Mouse (Mus musculus): ENCODE results near the gene Pnrc2. TPM values are rescaled to one million over a fixed set of nuclear protein-coding genes. Genes with fewer than 3 reads are reported as not detected.

Gene Pnrc2
- polyA plus RNA-seq, 1 experiment from 2014 or later: 122 TPM

GRCm38 (mm10) chr4:135857597-135858186, 16.0 kb downstream of the Pnrc2 start:
- H3K9me3 ChIP-seq (ENCODE audit: control insufficient read depth, low read length): no peaks in the 10 kb centered on the region
- ATAC-seq (ENCODE audit: low FRiP score, low TSS enrichment): no peak
- no peak for DNase-seq
- peaks cover 36% of the 10 kb centered on the region for H3K4me1 ChIP-seq (ENCODE audit: control insufficient read depth, insufficient read depth, low read length)
- peak overlapping the region; percentile 90; the same call in 1 of the 2 replicates for H3K9ac ChIP-seq (replicated peaks; ENCODE audit: low read length)
- no peaks in the 10 kb centered on the region for H3K27me3 ChIP-seq (ENCODE audit: control insufficient read depth, insufficient read depth, low read length)
- H3K36me3 ChIP-seq (ENCODE audit: control insufficient read depth, insufficient read depth, low read length): peaks cover 7% of the 10 kb centered on the region; the same call in 1 of the 2 replicates
- WGBS: 3% methylated on average over 7 of the region's 7 CpGs
- H3K27ac ChIP-seq (replicated peaks; ENCODE audit: low read depth, low read length): no peak overlapping the region
- H3K4me3 ChIP-seq (replicated peaks; ENCODE audit: low read depth, low read length): peak overlapping the region; percentile 92
- H3K4me2 ChIP-seq (ENCODE audit: low read length): peak overlapping the region; percentile 69

- WGBS: under 1% methylated on average over 91 of the region's 91 CpGs
- H3K9ac ChIP-seq (replicated peaks; ENCODE audit: low read length): peak overlapping the region; percentile 90
- ATAC-seq (ENCODE audit: low FRiP score, low TSS enrichment) (peak; percentile 80), DNase-seq (peak; percentile 81)
- H3K4me2 ChIP-seq (ENCODE audit: low read length): peak overlapping the region; percentile 69
- H3K27ac ChIP-seq (replicated peaks; ENCODE audit: low read depth, low read length): peak overlapping the region; percentile 99
- H3K4me1 ChIP-seq (ENCODE audit: control insufficient read depth, insufficient read depth, low read length): peaks cover 36% of the 10 kb centered on the region
- H3K27me3 ChIP-seq (ENCODE audit: control insufficient read depth, insufficient read depth, low read length): no peaks in the 10 kb centered on the region
- H3K9me3 ChIP-seq (ENCODE audit: control insufficient read depth, low read length): no peaks in the 10 kb centered on the region
- H3K4me3 ChIP-seq (replicated peaks; ENCODE audit: low read depth, low read length): peak overlapping the region; percentile 92
- H3K36me3 ChIP-seq (ENCODE audit: control insufficient read depth, insufficient read depth, low read length): no peaks in the 10 kb centered on the region
These were observed 17.2 kb downstream of the Pnrc2 start for GRCm38 (mm10) chr4:135856223-135857091.

DNA sequence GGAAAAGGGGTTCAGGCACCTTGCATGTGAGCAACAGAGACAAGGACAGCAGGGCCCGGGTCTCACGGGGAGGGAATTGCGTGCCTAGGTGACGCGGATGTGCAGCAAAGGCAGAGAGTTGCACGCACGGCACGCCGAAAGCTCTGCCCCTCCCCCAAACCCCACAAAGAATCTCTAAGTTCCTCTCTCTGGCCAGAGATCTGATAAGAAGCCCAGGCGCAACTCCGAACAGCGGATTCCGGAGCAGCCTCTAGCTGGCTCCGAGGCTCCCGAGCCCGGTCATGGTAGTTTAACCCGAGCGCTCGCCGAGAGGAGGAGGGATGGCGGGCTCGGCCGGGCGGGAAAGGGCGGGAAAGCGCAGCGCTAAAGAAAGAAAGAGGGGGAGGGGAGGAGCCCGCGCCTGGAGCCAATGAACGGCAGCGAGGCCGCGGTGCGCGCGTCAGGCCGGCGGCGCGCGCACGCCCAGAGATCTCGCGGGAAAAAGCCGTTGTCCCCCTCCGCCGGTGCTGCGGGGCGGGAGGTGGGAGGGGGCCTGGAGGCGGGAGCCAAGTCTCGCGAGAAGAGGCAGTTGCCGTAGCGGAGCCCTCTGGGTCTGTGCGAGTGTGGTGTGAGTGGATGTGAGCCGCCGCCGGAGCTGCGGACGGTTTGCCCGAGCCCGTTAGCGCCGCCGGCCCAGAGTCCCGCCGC, 18.0 kb downstream of the Pnrc2 start, which contains the start of gene Srsf10:
Gene Srsf10, plus strand, starts transcription at position 212 of the 687 bp plus-strand sequence.
- DNase-seq: peak; percentile 99
- Histone ChIP-seq H3K4me1 (ENCODE audit: control insufficient read depth, insufficient read depth, low read length) (peaks cover 36% of the 10 kb centered on the region), H3K27me3 (ENCODE audit: control insufficient read depth, insufficient read depth, low read length) (no peaks in the 10 kb centered on the region), H3K9me3 (ENCODE audit: control insufficient read depth, low read length) (no peaks in the 10 kb centered on the region), H3K27ac (replicated peaks; ENCODE audit: low read depth, low read length) (peak within 1 kb of the TSS; percentile 99), H3K4me3 (replicated peaks; ENCODE audit: low read depth, low read length) (peak within 1 kb of the TSS; percentile 92), H3K4me2 (ENCODE audit: low read length) (peak within 1 kb of the TSS; percentile 87), H3K36me3 (ENCODE audit: control insufficient read depth, insufficient read depth, low read length) (no peaks in the 10 kb centered on the region), H3K9ac (replicated peaks; ENCODE audit: low read length) (peak within 1 kb of the TSS; percentile 90)
- ATAC-seq (ENCODE audit: low FRiP score, low TSS enrichment): peak; percentile 95
- WGBS: under 1% methylated on average over 66 of the region's 67 CpGs

DNA sequence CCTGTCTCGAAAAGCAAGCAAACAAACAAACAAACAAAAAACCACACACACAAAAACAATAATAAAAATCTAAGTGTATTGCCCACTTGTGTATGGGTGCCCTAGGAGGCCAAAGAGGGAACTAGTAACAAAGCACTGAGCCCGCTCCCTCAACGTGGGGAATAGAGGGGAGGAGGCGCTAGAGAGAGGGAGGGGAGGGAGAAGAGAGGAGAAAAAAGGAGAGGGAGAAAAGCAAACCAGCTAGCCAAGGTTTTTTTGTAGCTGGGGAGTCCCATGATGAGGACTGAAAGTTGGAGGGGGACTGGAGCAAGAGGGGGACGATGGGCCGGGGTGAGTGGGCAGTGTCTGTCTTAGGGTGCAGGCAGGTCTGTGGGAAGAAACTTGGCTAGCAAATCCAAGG, 18.6 kb downstream of the Pnrc2 start:
- Histone ChIP-seq H3K27ac (replicated peaks; ENCODE audit: low read depth, low read length) (peak overlapping the region; percentile 99), H3K4me1 (ENCODE audit: control insufficient read depth, insufficient read depth, low read length) (peaks cover 37% of the 10 kb centered on the region), H3K9me3 (ENCODE audit: control insufficient read depth, low read length) (no peaks in the 10 kb centered on the region), H3K4me2 (ENCODE audit: low read length) (peak overlapping the region; percentile 87), H3K36me3 (ENCODE audit: control insufficient read depth, insufficient read depth, low read length) (no peaks in the 10 kb centered on the region), H3K9ac (replicated peaks; ENCODE audit: low read length) (peak overlapping the region; percentile 90), H3K4me3 (replicated peaks; ENCODE audit: low read depth, low read length) (peak overlapping the region; percentile 92), H3K27me3 (ENCODE audit: control insufficient read depth, insufficient read depth, low read length) (no peaks in the 10 kb centered on the region)
- DNase-seq: peak; percentile 69
- peak; percentile 2 for ATAC-seq (ENCODE audit: low FRiP score, low TSS enrichment)
- 9% methylated on average over 6 of the region's 6 CpGs for WGBS

DNA sequence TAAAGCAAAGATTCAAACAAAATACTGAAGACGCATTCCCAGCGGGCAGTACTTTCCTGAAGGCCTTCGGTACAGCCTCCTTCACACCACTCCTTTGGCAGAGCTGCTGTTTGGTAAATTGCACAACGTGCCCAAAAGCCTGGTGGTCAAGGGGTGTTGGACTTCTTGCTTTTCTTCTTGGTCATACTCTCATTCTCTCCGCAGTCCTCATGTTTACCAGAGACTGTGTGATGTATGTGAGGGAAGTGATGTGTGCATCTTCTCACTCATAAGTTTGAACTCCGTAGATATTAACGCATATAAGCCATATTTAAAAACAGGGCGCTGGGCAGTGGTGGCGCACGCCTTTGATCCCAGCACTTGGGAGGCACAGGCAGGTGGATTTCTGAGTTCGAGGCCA, 19.0 kb downstream of the Pnrc2 start:
- Histone ChIP-seq H3K9ac (replicated peaks; ENCODE audit: low read length) (0 out of 2 replicates have a peak overlapping the region, but pooled peaks have one; percentile 37), H3K9me3 (ENCODE audit: control insufficient read depth, low read length) (no peaks in the 10 kb centered on the region), H3K4me2 (ENCODE audit: low read length) (peak overlapping the region; percentile 87), H3K36me3 (ENCODE audit: control insufficient read depth, insufficient read depth, low read length) (no peaks in the 10 kb centered on the region), H3K4me1 (ENCODE audit: control insufficient read depth, insufficient read depth, low read length) (peaks cover 35% of the 10 kb centered on the region), H3K27me3 (ENCODE audit: control insufficient read depth, insufficient read depth, low read length) (no peaks in the 10 kb centered on the region), H3K4me3 (replicated peaks; ENCODE audit: low read depth, low read length) (no peak overlapping the region; the same call in 1 of the 2 replicates), H3K27ac (replicated peaks; ENCODE audit: low read depth, low read length) (peak overlapping the region; percentile 99)
- no peak for DNase-seq
- WGBS: 72% methylated on average over 11 of the region's 11 CpGs
- ATAC-seq (ENCODE audit: low FRiP score, low TSS enrichment): no peak

DNA sequence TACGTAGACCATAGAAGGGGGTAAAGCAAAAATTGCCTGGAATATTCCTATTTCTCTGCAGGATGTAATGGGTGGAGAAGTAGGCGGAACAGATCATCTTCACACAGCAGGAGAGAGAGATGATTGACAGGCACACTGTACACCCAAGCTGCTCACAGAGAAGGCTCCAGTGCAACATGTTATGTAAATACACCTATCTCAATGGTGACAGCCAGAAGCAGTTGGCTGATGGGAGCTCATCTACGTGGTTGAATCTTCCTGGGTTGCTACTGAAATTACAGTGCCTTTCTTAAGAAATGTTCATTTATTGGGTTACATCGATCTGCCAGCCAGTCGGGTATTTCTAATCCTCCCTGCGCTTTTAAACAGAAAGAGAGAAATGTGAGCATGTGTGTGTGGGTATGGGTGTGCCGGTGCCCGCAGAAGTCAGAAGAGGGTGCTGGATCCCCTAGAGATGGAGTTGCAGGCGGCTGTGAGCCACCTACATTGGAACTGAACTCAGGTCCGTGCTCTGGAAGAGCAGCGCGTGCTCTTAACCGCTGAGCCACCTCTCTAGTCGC, 19.6 kb downstream of the Pnrc2 start:
- no peak overlapping the region for H3K4me2 ChIP-seq (ENCODE audit: low read length)
- no peak for DNase-seq
- no peak for ATAC-seq (ENCODE audit: low FRiP score, low TSS enrichment)
- H3K36me3 ChIP-seq (ENCODE audit: control insufficient read depth, insufficient read depth, low read length): no peaks in the 10 kb centered on the region
- no peaks in the 10 kb centered on the region for H3K9me3 ChIP-seq (ENCODE audit: control insufficient read depth, low read length)
- peaks cover 30% of the 10 kb centered on the region for H3K4me1 ChIP-seq (ENCODE audit: control insufficient read depth, insufficient read depth, low read length)
- no peak overlapping the region for H3K4me3 ChIP-seq (replicated peaks; ENCODE audit: low read depth, low read length)
- 88% methylated on average over 14 of the region's 14 CpGs for WGBS
- no peaks in the 10 kb centered on the region for H3K27me3 ChIP-seq (ENCODE audit: control insufficient read depth, insufficient read depth, low read length)
- H3K27ac ChIP-seq (replicated peaks; ENCODE audit: low read depth, low read length): no peak overlapping the region
- H3K9ac ChIP-seq (replicated peaks; ENCODE audit: low read length): no peak overlapping the region

- Histone ChIP-seq H3K27ac (replicated peaks; ENCODE audit: low read depth, low read length) (no peak overlapping the region), H3K36me3 (ENCODE audit: control insufficient read depth, insufficient read depth, low read length) (no peaks in the 10 kb centered on the region), H3K4me2 (ENCODE audit: low read length) (no peak overlapping the region), H3K4me1 (ENCODE audit: control insufficient read depth, insufficient read depth, low read length) (peaks cover 13% of the 10 kb centered on the region), H3K9me3 (ENCODE audit: control insufficient read depth, low read length) (no peaks in the 10 kb centered on the region), H3K4me3 (replicated peaks; ENCODE audit: low read depth, low read length) (no peak overlapping the region), H3K27me3 (ENCODE audit: control insufficient read depth, insufficient read depth, low read length) (no peaks in the 10 kb centered on the region), H3K9ac (replicated peaks; ENCODE audit: low read length) (no peak overlapping the region)
- DNase-seq: no peak
- 89% methylated on average over 9 of the region's 9 CpGs for WGBS
- no peak for ATAC-seq (ENCODE audit: low FRiP score, low TSS enrichment)
These were observed 21.7 kb downstream of the Pnrc2 start for GRCm38 (mm10) chr4:135851942-135852341.

GRCm38 (mm10) chr4:135850411-135851095, 23.1 kb downstream of the Pnrc2 start:
- peak overlapping the region; percentile 13; the same call in 1 of the 2 replicates for H3K4me2 ChIP-seq (ENCODE audit: low read length)
- H3K9me3 ChIP-seq (ENCODE audit: control insufficient read depth, low read length): no peaks in the 10 kb centered on the region
- H3K9ac ChIP-seq (replicated peaks; ENCODE audit: low read length): no peak overlapping the region; the same call in 1 of the 2 replicates
- H3K4me3 ChIP-seq (replicated peaks; ENCODE audit: low read depth, low read length): no peak overlapping the region
- 24% methylated on average over 13 of the region's 13 CpGs for WGBS
- peak overlapping the region; percentile 62 for H3K27ac ChIP-seq (replicated peaks; ENCODE audit: low read depth, low read length)
- H3K27me3 ChIP-seq (ENCODE audit: control insufficient read depth, insufficient read depth, low read length): no peaks in the 10 kb centered on the region
- H3K4me1 ChIP-seq (ENCODE audit: control insufficient read depth, insufficient read depth, low read length): peaks cover 13% of the 10 kb centered on the region
- no peaks in the 10 kb centered on the region for H3K36me3 ChIP-seq (ENCODE audit: control insufficient read depth, insufficient read depth, low read length)
- DNase-seq (peak; percentile 76), ATAC-seq (ENCODE audit: low FRiP score, low TSS enrichment) (peak; percentile 58; the same call in 1 of the 2 replicates)

Measured in midbrain, embryonic 14.5 days (tissue).